Mouse (Mus musculus) liver, embryonic 16.5 days (tissue): ENCODE measurements around the gene Eml6. TPM values are rescaled to one million over a fixed set of nuclear protein-coding genes. Genes with fewer than 3 reads are reported as not detected.

ENCODE experiments used
- ATAC-seq: fragments of 200-750 bp; cut with Nextera tagmentation; 2 replicates; pipeline ENCODE4 v1.8.0; 2017; ENCODE audit warnings: low read depth, mild to moderate bottlenecking, moderate number of reproducible peaks, moderate library complexity
- H3K27ac ChIP-seq: fragments of 300-500 bp; sonication (generic); 2 replicates; pipeline ENCODE4 v1.5.1; 2014; ENCODE audit warnings: mild to moderate bottlenecking, low read length
- H3K27me3 ChIP-seq: fragments of 300-500 bp; sonication (generic); 2 replicates; pipeline ENCODE4 v1.6.1; 2014; ENCODE audit warnings: low read depth, low read length, mixed read lengths; ENCODE audit not compliant: control insufficient read depth, insufficient read depth
- H3K36me3 ChIP-seq: fragments of 300-500 bp; sonication (generic); 2 replicates; pipeline ENCODE4 v1.6.1; 2014; ENCODE audit warnings: mild to moderate bottlenecking; ENCODE audit not compliant: control insufficient read depth, insufficient read depth
- H3K4me1 ChIP-seq: fragments of 300-500 bp; sonication (generic); 2 replicates; pipeline ENCODE4 v1.6.1; 2014; ENCODE audit warnings: low read depth, low read length, mixed read lengths; ENCODE audit not compliant: control insufficient read depth
- H3K4me2 ChIP-seq: fragments of 300-500 bp; sonication (generic); 2 replicates; pipeline ENCODE4 v1.6.1; 2014; ENCODE audit warnings: low read depth, low read length, mixed read lengths
- H3K4me3 ChIP-seq: fragments of 300-500 bp; sonication (generic); 2 replicates; pipeline ENCODE4 v1.5.1; 2014; ENCODE audit warnings: low read depth, mild to moderate bottlenecking, low read length
- H3K9ac ChIP-seq: fragments of 300-500 bp; sonication (generic); 2 replicates; pipeline ENCODE4 v1.6.1; 2014; ENCODE audit warnings: low read depth, low read length
- H3K9me3 ChIP-seq: fragments of 300-500 bp; sonication (generic); replicated peaks from 2 replicates; pipeline ENCODE4 v1.6.1; 2016; ENCODE audit warnings: low read length; ENCODE audit not compliant: control insufficient read depth
- WGBS: fragments of 180-500 bp; shearing (Covaris S2); extraction: QIAGEN DNeasy Blood & Tissue Kit; methylation state at CpG from one replicate; pipeline ENCODE4 v1.1.7; 2014; ENCODE audit not compliant: insufficient replicate concordance; 5-methylcytosine and 5-hydroxymethylcytosine counted together
- polyA plus RNA-seq: library from polyadenylated mRNA; unstranded; fragments of >200 nt; fragmentation: Nextera tagmentation; extraction: Ambion mirVana; gene quantifications from 2 replicates; pipeline ENCODE4 v1.2.1, GENCODE M21; 2015

The Eml6 gene
- polyA plus RNA-seq, 1 experiment from 2014 or later: 0.27 TPM

DNA sequence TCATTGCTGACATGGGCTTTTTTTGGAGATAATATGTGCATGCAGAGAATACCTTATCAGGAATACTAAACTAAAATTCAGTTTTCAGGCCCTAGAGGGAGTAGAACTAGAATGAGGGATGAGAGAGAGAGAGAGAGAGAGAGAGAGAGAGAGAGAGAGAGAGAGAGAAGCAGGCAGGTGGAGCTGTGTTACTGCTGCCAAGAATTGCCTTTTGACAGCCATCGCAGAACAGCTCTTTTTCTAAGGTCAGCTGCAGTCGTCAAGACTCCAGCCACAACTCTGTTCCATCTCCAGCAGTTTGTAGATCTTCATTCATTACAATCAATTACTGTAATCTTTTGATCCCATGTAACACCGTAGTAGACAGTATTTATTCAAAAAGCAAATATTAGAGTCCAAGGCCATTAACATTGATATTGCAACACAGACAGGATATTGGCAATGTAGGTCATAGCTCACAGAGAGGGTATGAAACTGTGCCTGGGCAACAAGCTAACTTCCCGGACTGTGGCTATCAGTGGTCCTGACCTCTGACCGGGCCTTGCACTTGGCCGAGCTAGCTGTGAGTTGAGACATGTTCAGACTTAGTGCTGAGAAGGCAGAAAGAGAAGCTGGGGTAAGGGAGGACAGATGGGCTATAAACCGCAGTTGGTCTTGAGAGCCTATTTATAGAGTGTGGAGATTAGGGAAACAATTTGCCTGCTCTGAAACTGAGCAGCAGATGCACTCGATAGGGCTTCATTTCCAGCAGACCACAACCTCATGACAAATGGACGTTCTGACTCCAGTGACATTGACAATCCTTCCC, 217.5 kb downstream of the Eml6 start:
- H3K9me3 ChIP-seq: no peaks in the 10 kb centered on the region
- peaks cover 7% of the 10 kb centered on the region for H3K4me1 ChIP-seq
- no peaks in the 10 kb centered on the region for H3K36me3 ChIP-seq
- H3K27me3 ChIP-seq: no peaks in the 10 kb centered on the region
- ATAC-seq: peak; percentile 78
- WGBS: 16% methylated on average over 9 of the region's 9 CpGs
- H3K4me3 ChIP-seq: no peak overlapping the region
- no peak overlapping the region for H3K9ac ChIP-seq
- no peak overlapping the region for H3K4me2 ChIP-seq
- peak overlapping the region; percentile 39 for H3K27ac ChIP-seq

DNA sequence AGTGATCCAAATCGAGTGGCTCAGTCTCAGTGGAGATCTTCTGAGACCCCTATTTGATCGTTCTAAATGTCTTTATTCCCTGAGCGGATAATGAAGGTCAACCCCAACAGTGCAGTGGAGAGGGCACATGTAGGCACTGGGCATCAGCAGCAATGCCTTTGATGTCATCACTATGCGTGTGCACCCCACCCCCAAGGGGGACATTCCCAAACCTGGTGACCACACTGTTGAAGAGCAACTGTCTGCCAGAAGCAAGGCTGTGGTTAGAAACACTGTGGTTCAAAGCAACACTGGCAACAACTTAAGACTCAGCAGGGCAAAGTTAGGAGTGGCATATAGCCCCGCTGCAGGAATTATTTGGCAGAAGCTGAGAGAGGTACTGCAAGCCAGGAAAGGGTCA, 218.5 kb downstream of the Eml6 start:
- 68% methylated on average over 5 of the region's 5 CpGs for WGBS
- H3K9me3 ChIP-seq: no peaks in the 10 kb centered on the region
- ATAC-seq: no peak

DNA sequence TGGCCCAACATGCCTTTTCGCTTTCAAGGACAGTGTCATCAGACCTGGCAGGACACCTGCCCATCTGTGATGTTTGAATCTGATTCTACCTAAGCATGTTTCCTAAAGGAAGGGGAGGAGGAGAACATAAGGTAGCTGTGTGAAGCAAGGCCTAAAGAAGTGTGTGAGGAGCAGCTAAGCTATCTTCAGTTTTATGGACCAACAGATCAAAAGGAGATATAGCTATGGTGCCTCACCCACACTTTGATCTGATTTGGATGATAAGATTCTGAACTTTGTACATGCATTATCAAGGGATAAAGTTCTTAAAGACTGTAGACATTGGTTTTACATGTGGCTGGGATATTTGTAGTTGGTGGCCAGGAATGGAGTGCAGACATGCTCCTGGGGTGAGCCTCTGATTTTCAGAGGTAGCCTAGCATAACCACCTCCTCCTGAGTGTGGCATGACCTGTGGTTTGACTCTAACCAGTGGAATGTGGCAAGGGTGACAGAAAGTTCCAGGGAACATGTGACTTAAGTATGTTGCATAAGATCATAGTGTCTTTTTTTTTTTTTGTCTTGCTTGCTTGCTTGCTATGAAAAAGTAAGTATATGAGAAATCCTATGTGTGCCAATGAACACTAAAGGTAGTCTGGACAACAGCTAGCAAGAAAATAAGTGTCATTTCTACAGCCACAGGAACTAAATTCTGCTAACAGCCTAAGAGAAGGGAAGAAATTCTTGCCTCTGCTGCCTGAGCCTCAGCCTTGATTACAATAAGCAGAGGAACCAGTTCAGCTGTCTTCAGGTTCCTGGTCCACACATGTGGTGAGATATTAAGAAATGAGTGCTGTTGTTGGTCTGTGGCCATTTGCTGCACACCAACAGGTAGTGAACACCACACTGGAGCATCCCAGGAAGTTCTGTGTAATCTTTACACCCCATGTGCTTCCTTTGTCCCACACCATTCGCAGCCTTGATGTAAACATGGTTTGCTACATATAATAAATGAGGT, 224.1 kb downstream of the Eml6 start:
- H3K36me3 ChIP-seq: no peaks in the 10 kb centered on the region
- H3K9ac ChIP-seq: no peak overlapping the region
- no peaks in the 10 kb centered on the region for H3K9me3 ChIP-seq
- H3K27ac ChIP-seq: no peak overlapping the region
- no peak for ATAC-seq
- H3K4me3 ChIP-seq: no peak overlapping the region
- WGBS: 54% methylated on average over 2 of the region's 2 CpGs
- no peaks in the 10 kb centered on the region for H3K4me1 ChIP-seq
- no peak overlapping the region for H3K4me2 ChIP-seq
- no peaks in the 10 kb centered on the region for H3K27me3 ChIP-seq

More for the DNA sequence above, 218.5 kb downstream of the Eml6 start:
- H3K4me1 ChIP-seq: peaks cover 7% of the 10 kb centered on the region
- no peak overlapping the region for H3K4me3 ChIP-seq
- H3K36me3 ChIP-seq: no peaks in the 10 kb centered on the region
- H3K27ac ChIP-seq: no peak overlapping the region
- no peak overlapping the region for H3K9ac ChIP-seq
- H3K27me3 ChIP-seq: no peaks in the 10 kb centered on the region
- no peak overlapping the region for H3K4me2 ChIP-seq

DNA sequence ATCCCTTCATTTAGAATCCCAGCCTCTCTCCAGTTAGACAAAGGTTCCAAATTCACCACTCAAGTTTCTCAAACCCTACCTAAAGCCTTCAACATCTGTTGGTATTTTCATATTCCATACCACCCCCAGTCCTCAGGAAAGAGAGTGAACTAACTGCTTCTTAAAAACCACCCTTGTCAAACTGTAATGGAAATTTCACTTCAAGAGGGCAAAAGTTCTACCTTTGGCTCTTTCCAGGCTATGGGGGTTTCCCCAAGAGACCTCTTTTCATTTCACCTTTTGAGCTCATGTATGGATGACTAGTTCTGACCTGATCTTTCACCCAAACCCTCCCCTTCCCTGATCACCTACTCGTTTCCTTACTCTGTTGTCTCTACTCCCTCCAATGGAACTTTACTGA, 226.0 kb downstream of the Eml6 start:
- 41% methylated on average over 1 of the region's 1 CpGs for WGBS
- H3K4me1 ChIP-seq: no peaks in the 10 kb centered on the region

DNA sequence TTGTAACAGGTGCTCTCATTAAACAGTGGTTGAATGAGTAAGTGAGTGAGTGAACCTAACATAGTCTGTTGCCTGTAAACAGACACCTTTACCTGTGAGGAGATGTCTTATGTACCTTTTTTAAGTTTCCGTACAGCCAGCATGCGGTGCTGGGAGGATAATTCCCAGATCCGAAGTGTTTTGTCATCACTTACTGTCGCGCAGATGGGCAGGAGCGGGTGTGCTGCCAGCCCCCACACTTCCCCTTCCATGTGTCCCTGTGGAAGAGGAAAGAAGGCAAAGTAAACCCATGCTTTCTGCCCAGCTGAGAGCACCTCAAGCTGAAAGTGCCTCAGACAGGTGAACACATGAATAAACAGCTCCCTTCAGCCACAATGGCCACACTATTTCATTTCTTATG, 230.7 kb downstream of the Eml6 start:
- H3K9me3 ChIP-seq: no peaks in the 10 kb centered on the region
- H3K4me3 ChIP-seq: no peak overlapping the region
- H3K4me1 ChIP-seq: no peaks in the 10 kb centered on the region
- no peak for ATAC-seq
- no peaks in the 10 kb centered on the region for H3K36me3 ChIP-seq
- H3K27ac ChIP-seq: no peak overlapping the region
- H3K4me2 ChIP-seq: no peak overlapping the region
- no peaks in the 10 kb centered on the region for H3K27me3 ChIP-seq
- WGBS: 80% methylated on average over 6 of the region's 6 CpGs
- no peak overlapping the region for H3K9ac ChIP-seq

More for the DNA sequence above, 226.0 kb downstream of the Eml6 start:
- no peak overlapping the region for H3K9ac ChIP-seq
- no peaks in the 10 kb centered on the region for H3K27me3 ChIP-seq
- H3K36me3 ChIP-seq: no peaks in the 10 kb centered on the region
- no peaks in the 10 kb centered on the region for H3K9me3 ChIP-seq
- ATAC-seq: no peak
- H3K4me3 ChIP-seq: no peak overlapping the region
- H3K4me2 ChIP-seq: no peak overlapping the region
- H3K27ac ChIP-seq: no peak overlapping the region

DNA sequence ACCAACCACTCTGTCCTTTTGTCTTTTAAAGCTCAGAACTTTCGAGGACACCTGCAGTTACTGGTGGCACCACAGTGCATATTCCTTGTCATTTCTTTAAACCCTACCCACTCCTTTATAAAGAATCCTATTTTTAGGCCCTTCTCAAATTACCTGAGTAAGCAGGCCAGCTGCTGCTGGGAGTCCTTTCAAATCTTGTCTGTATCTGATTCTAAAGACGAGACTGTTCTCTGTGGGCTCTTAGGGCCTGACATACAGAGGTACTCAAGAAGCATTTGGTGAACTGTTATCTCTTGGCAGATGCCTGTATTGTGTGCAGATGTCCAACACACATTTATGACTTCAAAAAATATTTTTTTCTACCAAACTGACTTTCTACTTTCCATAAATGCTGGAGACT, 231.4 kb downstream of the Eml6 start:
- Histone ChIP-seq H3K4me2 (no peak overlapping the region), H3K9me3 (no peaks in the 10 kb centered on the region), H3K27ac (no peak overlapping the region), H3K9ac (no peak overlapping the region), H3K4me3 (no peak overlapping the region), H3K4me1 (no peaks in the 10 kb centered on the region), H3K27me3 (no peaks in the 10 kb centered on the region), H3K36me3 (no peaks in the 10 kb centered on the region)
- WGBS: 40% methylated on average over 2 of the region's 2 CpGs
- no peak for ATAC-seq

DNA sequence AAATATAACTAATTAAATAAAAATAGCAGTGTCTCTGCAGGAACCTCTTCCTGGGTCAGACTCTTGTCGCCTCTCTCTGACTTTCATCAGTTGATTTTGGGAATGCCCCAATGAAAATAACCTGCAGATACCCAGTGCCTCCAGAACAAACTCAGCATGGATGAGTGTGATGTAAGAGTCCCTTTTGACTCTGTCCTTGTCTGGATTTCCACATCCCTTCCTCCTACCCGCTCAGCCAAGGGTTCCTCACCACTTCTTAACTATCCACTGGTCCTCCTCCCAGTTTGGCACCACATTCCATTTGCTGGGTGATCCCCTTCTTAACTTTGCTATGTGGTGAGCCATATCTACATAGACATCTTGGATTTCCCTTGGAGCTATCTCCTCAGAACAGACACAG, 235.0 kb downstream of the Eml6 start:
- Histone ChIP-seq H3K4me1 (no peaks in the 10 kb centered on the region; the same call in 1 of the 2 replicates), H3K9me3 (no peaks in the 10 kb centered on the region), H3K27me3 (no peaks in the 10 kb centered on the region), H3K27ac (no peak overlapping the region), H3K36me3 (no peaks in the 10 kb centered on the region), H3K4me3 (no peak overlapping the region), H3K4me2 (no peak overlapping the region), H3K9ac (no peak overlapping the region)
- ATAC-seq: no peak
- WGBS: 60% methylated on average over 2 of the region's 2 CpGs

DNA sequence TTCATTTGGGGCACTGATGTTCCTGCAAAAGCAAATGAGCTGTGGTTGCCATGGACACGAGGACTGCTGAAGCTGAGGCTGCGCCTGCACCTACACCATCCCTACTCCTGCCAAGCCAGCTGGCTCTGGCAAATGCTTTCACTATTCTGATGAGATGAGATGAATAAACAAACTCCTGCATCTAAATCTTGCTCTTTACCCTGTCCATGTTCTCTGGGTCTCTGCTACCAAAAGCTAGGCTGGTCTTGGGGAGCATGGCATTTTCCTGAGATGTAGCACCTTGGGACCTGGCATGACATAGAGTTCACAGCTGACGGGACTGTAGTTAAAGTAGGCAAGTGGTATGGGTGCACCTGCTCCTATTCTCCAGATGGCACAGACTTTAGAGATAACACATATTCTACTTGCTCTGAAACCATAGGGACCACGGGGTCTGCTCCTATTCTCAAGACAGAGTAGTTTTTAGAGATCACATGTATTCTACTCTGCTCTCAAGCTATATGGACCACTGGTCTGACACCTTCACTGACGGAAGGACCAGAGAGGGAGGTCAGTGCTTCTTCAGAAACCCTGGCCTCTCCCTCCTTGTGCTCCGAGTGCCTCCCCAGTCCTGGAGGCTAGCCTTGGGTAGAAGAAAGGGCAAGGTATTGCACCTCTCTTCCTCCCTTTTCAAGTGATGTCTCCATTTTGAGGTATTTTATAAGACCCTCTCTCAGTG, 236.8 kb downstream of the Eml6 start:
- Histone ChIP-seq H3K9ac (no peak overlapping the region), H3K36me3 (no peaks in the 10 kb centered on the region), H3K27me3 (no peaks in the 10 kb centered on the region), H3K4me1 (no peaks in the 10 kb centered on the region; the same call in 1 of the 2 replicates), H3K9me3 (no peaks in the 10 kb centered on the region), H3K27ac (no peak overlapping the region), H3K4me2 (no peak overlapping the region), H3K4me3 (no peak overlapping the region)
- no peak for ATAC-seq
- 58% methylated on average over 6 of the region's 6 CpGs for WGBS
